Mouse (Mus musculus) bone marrow, adult 2 months (tissue): ENCODE results near the gene Doc2a.

Experiments
- CTCF ChIP-seq: fragments of 200-500 bp; IDR thresholded peaks from 2 replicates; pipeline ENCODE4 v1.5.1; 2011; ENCODE audit warnings: low read length, control low read depth; ENCODE audit not compliant: control insufficient read depth, insufficient read depth
- POLR2A ChIP-seq: fragments of 200-500 bp; IDR thresholded peaks from 2 replicates; pipeline ENCODE4 v1.6.1; 2011; ENCODE audit warnings: low read depth, mild to moderate bottlenecking, control low read depth, low read length, borderline replicate concordance; ENCODE audit not compliant: control insufficient read depth

DNA sequence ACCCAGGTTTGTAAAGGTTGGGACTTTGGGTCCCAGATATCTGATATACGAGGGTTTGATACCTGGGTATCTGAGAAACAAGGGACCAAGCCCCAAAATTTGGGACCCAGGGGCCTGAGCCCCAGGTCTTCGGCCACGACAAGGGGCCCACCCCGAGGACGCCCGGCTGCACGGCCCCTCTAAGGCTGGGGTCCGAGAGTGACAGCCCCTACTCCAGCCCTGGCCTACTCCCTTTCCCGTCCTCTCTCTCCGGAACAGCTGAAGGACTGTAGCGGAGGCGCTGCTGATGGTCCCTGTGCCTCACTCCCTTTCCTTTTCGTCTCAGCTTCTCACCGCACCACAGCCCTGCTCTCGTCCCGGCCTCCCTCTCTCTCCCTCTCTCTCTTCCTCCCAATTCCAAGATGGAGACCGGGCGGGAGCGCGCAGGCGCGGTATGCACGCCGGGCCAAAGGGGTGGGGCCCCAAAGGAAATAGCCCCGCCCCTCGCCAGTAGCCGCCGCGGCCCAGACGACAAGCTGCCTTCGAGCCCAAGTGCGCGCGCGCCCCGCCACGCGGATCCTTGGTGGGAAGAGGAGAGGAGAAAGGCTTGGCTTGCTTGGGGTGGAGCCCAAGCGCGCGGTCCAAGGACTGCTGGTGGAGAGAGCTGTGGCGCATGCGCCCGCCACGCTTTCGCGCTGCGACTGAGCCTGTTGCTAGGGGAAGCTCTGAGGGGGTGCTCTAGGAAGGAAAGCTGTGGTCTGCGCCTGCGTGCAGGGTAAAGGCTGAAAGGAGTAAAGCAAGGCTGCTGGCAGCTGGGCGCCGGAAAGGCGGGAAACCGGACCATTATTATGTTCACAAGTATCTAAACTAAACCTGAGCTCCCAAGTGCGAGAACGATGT, 37.3 kb downstream of the Doc2a start, which contains the start of gene Taok2:
- TF ChIP-seq CTCF = peak; percentile 13; the same call in 1 of the 2 replicates
- peak; percentile 36; the same call in 1 of the 2 replicates for TF ChIP-seq POLR2A
